Mouse (Mus musculus): ENCODE measurements at regions not wholly inside any gene's neighbourhood (a gene's known extent, or its start where the extent isn't known, plus 50 kb on each side); places are given as distances from the start of the nearest gene placed in this dataset.
"Not testable (repeated sequence)": the region's sequence is repeated elsewhere in the genome, so short reads cannot be mapped to it uniquely, and the experiment has no call there.

DNA sequence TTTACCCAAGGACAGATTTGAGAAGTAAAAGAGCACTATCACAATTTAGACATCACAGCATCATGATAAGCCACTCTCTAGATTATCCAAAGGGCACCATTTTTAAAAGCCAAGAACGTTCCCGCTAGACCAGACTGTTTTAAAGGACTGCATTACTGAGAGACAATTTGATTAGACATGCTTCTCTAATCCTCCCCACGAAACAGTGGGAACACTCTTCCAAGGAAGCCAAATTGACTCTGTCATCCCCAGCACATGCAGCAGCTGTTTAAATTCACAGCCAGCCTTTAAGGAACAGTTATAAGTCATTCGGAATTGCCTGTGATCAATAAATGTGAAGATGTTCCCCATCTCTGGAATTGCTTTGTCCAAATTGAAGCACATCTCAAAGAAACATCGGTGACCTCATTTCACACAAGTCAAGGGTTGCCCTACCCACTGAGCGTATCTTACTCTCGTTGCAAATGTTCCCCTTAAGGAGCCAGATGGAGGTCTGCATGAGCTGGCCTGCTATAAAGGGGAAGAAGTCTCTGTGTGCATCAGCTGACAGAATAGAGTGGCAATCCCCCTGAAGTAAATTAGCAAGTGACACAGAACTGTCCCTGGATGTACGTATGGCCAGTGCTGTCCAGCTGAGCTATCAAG, 393.2 kb downstream of the Pid1 start:
- intact Hi-C loops (cut with DNase I), result no loop called here
- DNase-seq (ENCODE audit: low spot score in 2 of 2), result peak in 1 of 2 experiments; percentile 2

DNA sequence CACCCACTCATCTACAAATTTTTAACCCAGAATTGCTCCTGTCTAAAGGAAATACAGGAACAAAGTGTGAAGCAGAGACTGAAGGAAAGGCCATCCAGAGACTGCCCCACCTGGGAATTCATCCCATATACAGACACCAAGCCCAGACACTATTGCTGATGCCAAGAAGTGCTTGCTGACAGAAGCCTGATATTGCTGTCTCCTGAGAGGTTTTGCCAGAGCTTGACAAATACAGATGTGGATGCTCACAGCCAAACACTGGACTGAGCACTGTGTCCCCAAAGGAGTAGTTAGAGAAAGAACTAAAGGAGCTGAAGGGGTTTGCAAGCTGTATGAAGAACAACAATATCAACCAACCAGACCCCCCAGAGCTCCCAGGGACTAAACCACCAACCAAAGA, 399.3 kb downstream of the Pid1 start:
- DNase-seq (ENCODE audit: low spot score in 2 of 2); intact Hi-C loops (cut with DNase I): not testable (repeated sequence)

DNA sequence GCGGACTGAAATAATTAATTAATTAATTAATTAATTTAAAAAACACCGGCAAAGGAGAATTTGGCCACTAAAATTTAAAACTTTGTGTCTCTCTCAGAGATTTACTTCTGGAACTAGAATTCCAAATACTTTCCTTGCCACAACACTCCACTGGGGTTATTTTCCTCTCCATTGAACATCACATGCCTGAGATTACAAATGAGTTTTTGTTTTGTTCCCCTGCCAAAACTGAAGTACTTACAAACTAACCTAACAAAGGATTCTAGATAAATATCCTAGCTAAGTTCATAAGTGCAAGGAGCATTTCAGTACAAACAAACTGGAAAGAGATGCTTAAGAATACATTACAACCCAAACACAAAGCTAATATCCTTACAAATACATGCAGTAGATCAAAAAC, 402.2 kb downstream of the Pid1 start:
- intact Hi-C loops (cut with DNase I), result no loop called here
- DNase-seq (ENCODE audit: low spot score in 2 of 2), result no peak

DNA sequence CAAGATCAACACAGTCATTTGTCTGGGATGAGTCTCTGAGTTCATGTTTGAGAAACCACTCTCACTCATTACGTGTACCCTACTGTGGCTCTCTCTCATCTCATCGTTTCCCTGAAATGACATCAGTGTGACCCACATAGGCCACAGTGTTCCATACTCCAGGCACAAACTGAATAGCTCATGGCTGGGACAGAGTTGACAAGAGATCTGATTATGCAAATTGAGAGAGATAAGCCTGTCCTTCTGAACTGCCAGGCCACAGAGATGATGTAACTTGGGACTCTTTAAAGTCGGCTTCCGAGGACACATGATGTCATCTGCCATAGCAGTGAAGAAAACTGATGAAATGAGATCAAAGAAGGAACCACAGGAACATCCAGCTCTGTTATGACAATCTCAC, 404.2 kb downstream of the Pid1 start:
- DNase-seq (ENCODE audit: low spot score in 2 of 2), result no peak
- intact Hi-C loops (cut with DNase I), result no loop called here

DNA sequence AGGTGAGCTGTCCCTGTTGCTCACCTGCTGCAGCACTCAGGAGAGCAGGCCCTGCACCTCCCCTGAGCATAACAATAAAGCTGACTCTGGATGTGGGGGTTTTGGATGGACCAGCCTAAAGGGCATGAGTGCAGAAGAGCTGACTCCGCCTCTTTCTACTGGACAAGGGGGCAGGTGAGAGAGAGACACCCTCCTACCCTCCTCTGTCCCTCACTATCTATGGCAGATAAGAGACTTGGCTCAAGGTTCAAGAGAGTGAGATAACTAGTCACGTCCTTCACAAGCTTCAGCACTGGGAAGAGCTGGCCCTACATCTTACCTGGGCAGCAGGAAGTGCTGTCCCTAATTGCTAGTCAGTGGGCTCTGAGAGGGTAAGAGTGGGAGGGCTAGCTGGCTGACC, 441.1 kb downstream of the Pid1 start:
- no peak for DNase-seq (ENCODE audit: low spot score in 2 of 2)
- intact Hi-C loops (cut with DNase I), result no loop called here

- intact Hi-C loops (cut with DNase I), result no loop called here
- no peak for DNase-seq (ENCODE audit: low spot score in 2 of 2)
Observed at GRCm38 (mm10) chr1:83915454-83915853, 448.5 kb downstream of the Pid1 start.

GRCm38 (mm10) chr1:83907347-83907746, 456.6 kb downstream of the Pid1 start:
- no peak for DNase-seq (ENCODE audit: low spot score in 2 of 2)
- intact Hi-C loops (cut with DNase I), result no loop called here

- intact Hi-C loops (cut with DNase I), result no loop called here
- DNase-seq (ENCODE audit: low spot score in 2 of 2), result no peak
Observed at GRCm38 (mm10) chr1:83906906-83907305, 457.1 kb downstream of the Pid1 start.

DNA sequence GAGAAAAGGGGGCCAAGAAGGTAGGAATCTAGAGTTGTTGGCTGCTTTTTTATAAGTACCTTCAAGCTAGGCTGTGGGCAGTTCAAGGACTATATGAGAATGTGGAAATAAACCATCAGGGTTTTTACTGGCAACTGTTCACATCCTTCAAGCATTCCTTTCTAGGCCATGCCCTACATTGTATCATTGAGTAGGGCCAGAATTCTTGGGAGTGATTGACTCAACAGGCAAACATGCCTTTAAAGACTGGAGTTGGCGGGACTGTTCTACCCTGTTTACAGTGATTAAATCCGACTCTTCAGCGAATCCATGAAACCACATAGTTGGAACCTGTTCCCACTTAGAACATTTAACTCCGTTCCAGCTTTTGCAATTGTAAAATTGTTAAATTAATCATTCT, 463.8 kb downstream of the Pid1 start:
- intact Hi-C loops (cut with DNase I), result no loop called here
- DNase-seq (ENCODE audit: low spot score in 2 of 2), result no peak

DNA sequence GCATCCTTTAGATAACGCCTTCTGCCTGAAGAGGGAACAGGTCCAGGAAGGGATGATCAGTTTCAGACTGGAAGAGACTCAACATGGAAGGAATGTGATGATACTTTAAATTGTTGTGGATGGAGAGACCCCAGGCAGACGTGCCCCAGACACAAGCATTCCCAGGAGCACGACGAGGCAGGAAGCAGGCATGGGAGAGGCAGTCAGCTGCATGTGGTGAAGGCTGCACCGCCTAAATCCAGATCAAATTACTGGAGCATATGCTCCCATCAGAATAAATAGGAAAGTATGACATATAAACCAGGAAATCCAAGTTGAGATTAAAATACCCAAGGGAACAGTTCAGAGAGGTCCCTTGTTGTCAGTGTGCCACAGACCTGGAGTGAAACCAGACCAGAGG, 467.3 kb downstream of the Pid1 start:
- intact Hi-C loops (cut with DNase I), result no loop called here
- DNase-seq (ENCODE audit: low spot score in 2 of 2), result no peak

- no peak for DNase-seq (ENCODE audit: low spot score in 2 of 2)
- intact Hi-C loops (cut with DNase I), result no loop called here
Observed at GRCm38 (mm10) chr1:83879109-83879399, 471.1 kb upstream of the Sphkap start.

- intact Hi-C loops (cut with DNase I), result no loop called here
- DNase-seq (ENCODE audit: low spot score in 2 of 2), result no peak
Observed at GRCm38 (mm10) chr1:83878330-83879108, 470.5 kb upstream of the Sphkap start.

GRCm38 (mm10) chr1:83870853-83871567, 463.0 kb upstream of the Sphkap start:
- DNase-seq (ENCODE audit: low spot score in 2 of 2), result peak in 1 of 2 experiments; percentile 28
- intact Hi-C loops (cut with DNase I), result no loop called here

DNA sequence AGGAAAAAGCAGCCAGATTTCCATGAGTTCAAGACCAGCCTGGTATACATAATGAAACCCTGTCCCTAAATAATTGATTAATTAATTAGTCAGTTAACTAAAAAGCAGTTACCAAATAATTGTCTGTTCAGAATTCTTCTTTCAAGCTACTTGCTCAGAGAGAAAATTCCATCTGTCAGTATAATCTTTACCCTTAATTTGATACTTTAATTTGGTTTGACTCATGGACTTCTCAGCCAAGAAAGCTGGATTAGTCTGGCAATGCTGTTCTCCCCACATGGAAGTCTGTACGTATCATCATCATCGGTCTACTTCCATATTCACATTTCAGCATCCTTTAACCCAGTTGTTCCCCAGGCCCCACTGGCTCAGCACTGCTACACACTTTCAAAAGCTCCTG, 461.0 kb upstream of the Sphkap start:
- intact Hi-C loops (cut with DNase I), result no loop called here

DNA sequence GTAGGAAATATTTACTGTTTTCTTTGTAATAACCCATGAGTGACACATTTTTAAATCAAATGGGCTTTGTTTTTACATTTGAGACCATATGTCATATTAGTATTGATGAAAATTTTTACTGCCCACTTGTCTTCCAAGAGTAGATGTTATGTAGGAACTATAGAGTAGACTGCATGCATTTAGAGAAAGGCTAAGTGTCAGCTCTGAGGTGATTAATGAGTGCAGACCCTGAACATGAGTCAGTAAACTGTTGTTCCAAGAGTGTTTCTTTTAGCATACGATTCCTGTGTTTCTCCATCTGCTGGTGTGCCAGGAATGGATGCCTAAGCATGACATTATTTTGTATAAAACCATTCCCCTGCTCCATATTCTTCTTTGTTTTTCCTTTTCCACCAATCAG, 454.5 kb upstream of the Sphkap start:
- no peak for DNase-seq (ENCODE audit: low spot score in 2 of 2)
- intact Hi-C loops (cut with DNase I), result no loop called here

More for the DNA sequence above, 461.0 kb upstream of the Sphkap start:
- no peak for DNase-seq (ENCODE audit: low spot score in 2 of 2)

- no peak for DNase-seq (ENCODE audit: low spot score in 2 of 2)
- intact Hi-C loops (cut with DNase I), result no loop called here
Observed at GRCm38 (mm10) chr1:83862128-83862527, 454.1 kb upstream of the Sphkap start.

DNA sequence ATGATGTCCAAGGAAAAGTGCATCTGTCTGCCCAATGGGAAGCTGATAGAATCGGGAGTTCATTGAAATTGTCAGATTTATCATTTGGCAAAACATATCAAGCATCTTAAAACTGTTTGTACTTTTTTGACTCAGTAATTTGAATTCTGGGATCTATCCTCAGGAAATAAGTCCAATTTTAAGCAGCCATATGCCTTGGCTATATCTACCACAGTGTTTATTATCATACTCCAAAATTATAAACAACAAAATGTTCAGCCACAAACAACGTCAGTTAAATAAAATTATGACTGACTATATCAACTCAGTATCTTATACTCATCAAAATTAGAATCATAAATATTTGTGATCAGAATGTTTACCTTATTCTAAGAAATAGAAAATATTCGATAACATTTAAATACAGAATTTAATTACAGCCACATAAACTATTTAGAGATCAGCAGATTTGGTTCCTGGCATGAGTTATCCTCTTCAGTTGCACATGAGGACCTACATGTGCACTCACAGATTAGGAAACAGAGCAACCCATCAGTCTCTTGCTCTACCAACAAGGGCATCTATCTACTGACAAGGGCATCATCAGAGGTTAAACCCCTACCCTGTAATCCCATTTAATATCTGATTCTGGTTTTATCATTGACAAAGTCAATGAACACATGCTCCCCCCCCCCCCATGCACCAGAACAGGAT, 451.9 kb upstream of the Sphkap start:
- no peak for DNase-seq (ENCODE audit: low spot score in 2 of 2)
- intact Hi-C loops (cut with DNase I), result no loop called here

GRCm38 (mm10) chr1:83853996-83854395, 446.0 kb upstream of the Sphkap start:
- intact Hi-C loops (cut with DNase I), result no loop called here
- DNase-seq (ENCODE audit: low spot score in 2 of 2), result no peak

DNA sequence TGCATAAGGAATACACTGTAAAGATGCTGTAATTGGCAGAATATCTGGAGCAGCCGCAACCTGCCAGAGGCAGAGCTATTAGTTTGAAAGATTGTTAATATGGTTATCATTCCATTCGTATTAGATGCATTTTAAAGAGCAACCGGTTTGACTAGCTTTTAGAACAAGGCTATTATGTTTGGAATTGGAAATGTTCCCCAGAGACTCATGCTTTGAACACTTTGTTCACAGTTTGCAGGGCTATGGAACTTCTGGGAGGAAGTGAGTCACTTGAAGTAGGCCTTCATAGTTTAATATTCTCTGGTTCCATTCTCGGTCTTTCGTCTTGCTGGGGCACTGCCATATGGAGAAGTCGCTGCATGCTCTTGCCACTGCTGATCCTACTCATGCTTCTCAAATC, 443.1 kb upstream of the Sphkap start:
- intact Hi-C loops (cut with DNase I), result no loop called here
- peak in 1 of 2 experiments; percentile 3 for DNase-seq (ENCODE audit: low spot score in 2 of 2)

DNA sequence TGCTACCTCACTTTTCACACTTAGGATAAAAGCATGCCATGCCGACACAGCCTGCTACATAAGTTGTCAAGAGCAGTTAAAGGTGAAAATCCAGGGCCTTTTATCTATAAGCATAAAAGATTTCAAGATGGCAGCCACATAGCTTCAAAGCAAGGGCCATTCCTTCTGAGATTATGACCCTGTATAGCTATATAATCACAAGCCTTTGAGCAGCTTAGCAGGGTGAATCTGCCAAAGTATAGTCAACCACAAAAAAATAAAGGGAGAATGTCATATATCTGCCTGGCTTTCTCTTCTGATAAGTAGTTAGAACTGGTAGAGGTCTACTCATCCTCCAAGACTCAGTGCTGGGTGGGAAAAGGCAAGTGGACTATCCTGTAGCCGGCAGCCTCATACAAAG, 440.4 kb upstream of the Sphkap start:
- intact Hi-C loops (cut with DNase I), result no loop called here

More for the DNA sequence above, 440.4 kb upstream of the Sphkap start:
- DNase-seq (ENCODE audit: low spot score in 2 of 2), result no peak
